Mouse (Mus musculus): ENCODE measurements around the gene Slc35f2.

DNA sequence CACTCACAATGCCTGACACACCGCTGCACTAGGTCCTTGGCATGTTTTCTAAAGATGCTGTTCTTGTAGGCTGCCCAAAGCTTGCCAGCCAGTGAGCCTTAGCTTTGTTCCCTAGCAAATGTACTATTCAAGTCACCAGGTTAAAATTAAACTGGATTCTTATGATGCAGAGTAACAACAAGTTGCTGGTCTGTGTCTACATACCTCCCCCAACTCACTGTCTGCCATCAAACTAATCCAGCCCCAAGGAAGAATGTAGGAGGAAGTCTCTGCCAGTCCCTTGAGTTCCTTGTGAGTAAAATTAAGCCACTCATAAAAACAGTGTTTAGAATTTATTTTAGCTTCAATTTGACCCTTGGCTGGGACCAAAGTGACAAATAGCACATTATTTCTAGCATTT lies 82.3 kb downstream of the Slc35f2 start:
- TF ChIP-seq CTCF (IDR thresholded peaks at IDR 0.05; ENCODE audit: low read depth) (no peak), EP300 (optimal IDR thresholded peaks at IDR 0.05) (no peak)
